Mouse (Mus musculus): Measurements from ENCODE around the gene Rabl6. TPM values are rescaled to one million over a fixed set of nuclear protein-coding genes. Genes with fewer than 3 reads are reported as not detected.

The Rabl6 gene
- polyA plus RNA-seq, 1 experiment from 2014 or later, result 68.3 TPM

GRCm38 (mm10) chr2:25578796-25579736 is 29.3 kb downstream of the Rabl6 start:
- Histone ChIP-seq H3K4me3 (ENCODE audit: low read depth, low read length) (peak overlapping the region; percentile 3), H3K4me2 (ENCODE audit: low read length) (peak overlapping the region; percentile 8; the same call in 1 of the 2 replicates), H3K36me3 (ENCODE audit: control insufficient read depth, insufficient read depth, low read length) (peaks cover 18% of the 10 kb centered on the region; the same call in 1 of the 2 replicates), H3K9ac (ENCODE audit: low read depth, low read length) (no peak overlapping the region), H3K9me3 (replicated peaks; ENCODE audit: control insufficient read depth, low read length, poor library complexity, severe bottlenecking) (no peaks in the 10 kb centered on the region), H3K4me1 (ENCODE audit: control insufficient read depth, insufficient read depth, low read length) (peaks cover 52% of the 10 kb centered on the region), H3K27me3 (ENCODE audit: control insufficient read depth, insufficient read depth, low read depth, low read length) (peaks cover 49% of the 10 kb centered on the region), H3K27ac (ENCODE audit: low read length) (no peak overlapping the region)
- no peak for ATAC-seq
- WGBS, result 12% methylated on average over 75 of the region's 77 CpGs

- Histone ChIP-seq H3K9ac (ENCODE audit: low read depth, low read length) (no peak overlapping the region), H3K36me3 (ENCODE audit: control insufficient read depth, insufficient read depth, low read length) (peaks cover 17% of the 10 kb centered on the region; the same call in 1 of the 2 replicates), H3K4me3 (ENCODE audit: low read depth, low read length) (peak overlapping the region; percentile 4), H3K27ac (ENCODE audit: low read length) (no peak overlapping the region), H3K27me3 (ENCODE audit: control insufficient read depth, insufficient read depth, low read depth, low read length) (peaks cover 49% of the 10 kb centered on the region), H3K9me3 (replicated peaks; ENCODE audit: control insufficient read depth, low read length, poor library complexity, severe bottlenecking) (no peaks in the 10 kb centered on the region), H3K4me2 (ENCODE audit: low read length) (peak overlapping the region; percentile 27), H3K4me1 (ENCODE audit: control insufficient read depth, insufficient read depth, low read length) (peaks cover 60% of the 10 kb centered on the region)
- no peak for ATAC-seq
- 12% methylated on average over 75 of the region's 75 CpGs for WGBS
Observed at GRCm38 (mm10) chr2:25577951-25578795, 30.1 kb downstream of the Rabl6 start.

GRCm38 (mm10) chr2:25576965-25577891 is 31.1 kb downstream of the Rabl6 start:
- Histone ChIP-seq H3K36me3 (ENCODE audit: control insufficient read depth, insufficient read depth, low read length) (peaks cover 17% of the 10 kb centered on the region; the same call in 1 of the 2 replicates), H3K4me2 (ENCODE audit: low read length) (peak overlapping the region; percentile 27; the same call in 1 of the 2 replicates), H3K27ac (ENCODE audit: low read length) (no peak overlapping the region), H3K4me3 (ENCODE audit: low read depth, low read length) (peak overlapping the region; percentile 14; the same call in 1 of the 2 replicates), H3K27me3 (ENCODE audit: control insufficient read depth, insufficient read depth, low read depth, low read length) (peaks cover 49% of the 10 kb centered on the region), H3K4me1 (ENCODE audit: control insufficient read depth, insufficient read depth, low read length) (peaks cover 55% of the 10 kb centered on the region), H3K9ac (ENCODE audit: low read depth, low read length) (no peak overlapping the region), H3K9me3 (replicated peaks; ENCODE audit: control insufficient read depth, low read length, poor library complexity, severe bottlenecking) (no peaks in the 10 kb centered on the region)
- WGBS, result 18% methylated on average over 92 of the region's 92 CpGs
- ATAC-seq, result no peak

GRCm38 (mm10) chr2:25576028-25576850 is 32.1 kb downstream of the Rabl6 start:
- Histone ChIP-seq H3K4me2 (ENCODE audit: low read length) (no peak overlapping the region; the same call in 1 of the 2 replicates), H3K9ac (ENCODE audit: low read depth, low read length) (0 out of 2 replicates have a peak overlapping the region, but pooled peaks have one; percentile 74), H3K4me1 (ENCODE audit: control insufficient read depth, insufficient read depth, low read length) (peaks cover 49% of the 10 kb centered on the region), H3K27me3 (ENCODE audit: control insufficient read depth, insufficient read depth, low read depth, low read length) (peaks cover 49% of the 10 kb centered on the region), H3K27ac (ENCODE audit: low read length) (no peak overlapping the region), H3K4me3 (ENCODE audit: low read depth, low read length) (no peak overlapping the region), H3K9me3 (replicated peaks; ENCODE audit: control insufficient read depth, low read length, poor library complexity, severe bottlenecking) (no peaks in the 10 kb centered on the region), H3K36me3 (ENCODE audit: control insufficient read depth, insufficient read depth, low read length) (peaks cover 17% of the 10 kb centered on the region; the same call in 1 of the 2 replicates)
- ATAC-seq, result no peak
- 69% methylated on average over 16 of the region's 16 CpGs for WGBS

GRCm38 (mm10) chr2:25575432-25576027 is 32.8 kb downstream of the Rabl6 start:
- Histone ChIP-seq H3K27me3 (ENCODE audit: control insufficient read depth, insufficient read depth, low read depth, low read length) (peaks cover 47% of the 10 kb centered on the region), H3K27ac (ENCODE audit: low read length) (peak overlapping the region; percentile 93)

GRCm38 (mm10) chr2:25574579-25575431 is 33.5 kb downstream of the Rabl6 start, which contains the start of the genes Mamdc4 and Phpt1:
Gene Mamdc4, minus strand, starts transcription at chr2:25574845.
Gene Phpt1, minus strand, starts transcription at chr2:25575224.
- Histone ChIP-seq H3K4me2 (ENCODE audit: low read length) (peak within 1 kb of the TSS; percentile 96), H3K4me1 (ENCODE audit: control insufficient read depth, insufficient read depth, low read length) (peaks cover 36% of the 10 kb centered on the region), H3K27ac (ENCODE audit: low read length) (peak within 1 kb of the TSS; percentile 93), H3K36me3 (ENCODE audit: control insufficient read depth, insufficient read depth, low read length) (peaks cover 17% of the 10 kb centered on the region; the same call in 1 of the 2 replicates), H3K4me3 (ENCODE audit: low read depth, low read length) (peak within 1 kb of the TSS; percentile 52), H3K9me3 (replicated peaks; ENCODE audit: control insufficient read depth, low read length, poor library complexity, severe bottlenecking) (no peaks in the 10 kb centered on the region), H3K9ac (ENCODE audit: low read depth, low read length) (peak within 1 kb of the TSS; percentile 74), H3K27me3 (ENCODE audit: control insufficient read depth, insufficient read depth, low read depth, low read length) (peaks cover 40% of the 10 kb centered on the region)
- peak; percentile 98 for ATAC-seq
- under 1% methylated on average over 43 of the region's 45 CpGs for WGBS

More at GRCm38 (mm10) chr2:25575432-25576027, 32.8 kb downstream of the Rabl6 start:
- H3K4me1 ChIP-seq (ENCODE audit: control insufficient read depth, insufficient read depth, low read length), result peaks cover 43% of the 10 kb centered on the region
- peak overlapping the region; percentile 96 for H3K4me2 ChIP-seq (ENCODE audit: low read length)
- peak overlapping the region; percentile 52 for H3K4me3 ChIP-seq (ENCODE audit: low read depth, low read length)
- 16% methylated on average over 20 of the region's 21 CpGs for WGBS
- peaks cover 17% of the 10 kb centered on the region; the same call in 1 of the 2 replicates for H3K36me3 ChIP-seq (ENCODE audit: control insufficient read depth, insufficient read depth, low read length)
- H3K9me3 ChIP-seq (replicated peaks; ENCODE audit: control insufficient read depth, low read length, poor library complexity, severe bottlenecking), result no peaks in the 10 kb centered on the region
- no peak for ATAC-seq
- H3K9ac ChIP-seq (ENCODE audit: low read depth, low read length), result peak overlapping the region; percentile 74
